Mouse (Mus musculus): ENCODE data around the gene Shisa9. TPM values are rescaled to one million over a fixed set of nuclear protein-coding genes. Genes with fewer than 3 reads are reported as not detected.

Gene Shisa9
- polyA plus RNA-seq, 1 experiment from 2014 or later = 0.10 TPM

GRCm38 (mm10) chr16:12300523-12300922, 316.6 kb downstream of the Shisa9 start:
- H3K36me3 ChIP-seq (replicated peaks) = no peaks in the 10 kb centered on the region
- no peaks in the 10 kb centered on the region for H3K27me3 ChIP-seq (replicated peaks; ENCODE audit: low read depth, poor library complexity, severe bottlenecking)
- no peaks in the 10 kb centered on the region for H3K9me3 ChIP-seq
- H3K27ac ChIP-seq (replicated peaks) = no peak overlapping the region
- no peaks in the 10 kb centered on the region for H3K4me1 ChIP-seq
- WGBS = 77% methylated on average over 5 of the region's 5 CpGs
- no peak overlapping the region for H3K4me3 ChIP-seq
- no peak for DNase-seq (ENCODE audit: low spot score)

GRCm38 (mm10) chr16:12303420-12303819, 319.5 kb downstream of the Shisa9 start:
- H3K27me3 ChIP-seq (replicated peaks; ENCODE audit: low read depth, poor library complexity, severe bottlenecking) = no peaks in the 10 kb centered on the region
- no peak overlapping the region for H3K27ac ChIP-seq (replicated peaks)

GRCm38 (mm10) chr16:12307318-12307965, 323.5 kb downstream of the Shisa9 start:
- no peaks in the 10 kb centered on the region for H3K9me3 ChIP-seq
- no peaks in the 10 kb centered on the region for H3K27me3 ChIP-seq (replicated peaks; ENCODE audit: low read depth, poor library complexity, severe bottlenecking)
- no peak for DNase-seq (ENCODE audit: low spot score)
- H3K36me3 ChIP-seq (replicated peaks) = no peaks in the 10 kb centered on the region
- H3K4me3 ChIP-seq = no peak overlapping the region
- WGBS = 84% methylated on average over 3 of the region's 3 CpGs
- H3K27ac ChIP-seq (replicated peaks) = no peak overlapping the region
- no peaks in the 10 kb centered on the region for H3K4me1 ChIP-seq

More at GRCm38 (mm10) chr16:12303420-12303819, 319.5 kb downstream of the Shisa9 start:
- DNase-seq (ENCODE audit: low spot score) = no peak
- H3K9me3 ChIP-seq = no peaks in the 10 kb centered on the region
- no peaks in the 10 kb centered on the region for H3K36me3 ChIP-seq (replicated peaks)
- H3K4me1 ChIP-seq = no peaks in the 10 kb centered on the region
- H3K4me3 ChIP-seq = no peak overlapping the region

- Histone ChIP-seq H3K27me3 (replicated peaks; ENCODE audit: low read depth, poor library complexity, severe bottlenecking) (no peaks in the 10 kb centered on the region), H3K4me3 (no peak overlapping the region), H3K36me3 (replicated peaks) (no peaks in the 10 kb centered on the region), H3K9me3 (no peaks in the 10 kb centered on the region), H3K27ac (replicated peaks) (no peak overlapping the region), H3K4me1 (no peaks in the 10 kb centered on the region)
- DNase-seq (ENCODE audit: low spot score) = no peak
Measured at GRCm38 (mm10) chr16:12309826-12310225, 325.9 kb downstream of the Shisa9 start.

- no peak overlapping the region for H3K4me3 ChIP-seq
Measured at GRCm38 (mm10) chr16:12315627-12316026, 331.7 kb downstream of the Shisa9 start.

More at GRCm38 (mm10) chr16:12315627-12316026, 331.7 kb downstream of the Shisa9 start:
- Histone ChIP-seq H3K27me3 (replicated peaks; ENCODE audit: low read depth, poor library complexity, severe bottlenecking) (no peaks in the 10 kb centered on the region), H3K9me3 (no peaks in the 10 kb centered on the region), H3K27ac (replicated peaks) (no peak overlapping the region), H3K4me1 (no peaks in the 10 kb centered on the region), H3K36me3 (replicated peaks) (no peaks in the 10 kb centered on the region)
- no peak for DNase-seq (ENCODE audit: low spot score)

Other genes starting within 250 kb of the Shisa9 start
- gene Cpped1, start 74.7 kb upstream of the Shisa9 start, polyA plus RNA-seq (2016; fragmentation: Nextera tagmentation; extraction: Ambion mirVana) = 15.0 and 15.5 TPM in 2 replicates